Mouse (Mus musculus) heart, postnatal 0 days (tissue): ENCODE measurements around the gene Sgta.

Source experiments
- CTCF ChIP-seq: IDR thresholded peaks from 2 replicates; pipeline ENCODE4 v1.5.1; 2016; ENCODE audit warnings: antibody characterized with exemption, control low read depth, low read depth
- EP300 ChIP-seq: IDR thresholded peaks from 2 replicates; pipeline ENCODE4 v1.6.1; 2016; ENCODE audit warnings: antibody characterized with exemption, low read depth

DNA sequence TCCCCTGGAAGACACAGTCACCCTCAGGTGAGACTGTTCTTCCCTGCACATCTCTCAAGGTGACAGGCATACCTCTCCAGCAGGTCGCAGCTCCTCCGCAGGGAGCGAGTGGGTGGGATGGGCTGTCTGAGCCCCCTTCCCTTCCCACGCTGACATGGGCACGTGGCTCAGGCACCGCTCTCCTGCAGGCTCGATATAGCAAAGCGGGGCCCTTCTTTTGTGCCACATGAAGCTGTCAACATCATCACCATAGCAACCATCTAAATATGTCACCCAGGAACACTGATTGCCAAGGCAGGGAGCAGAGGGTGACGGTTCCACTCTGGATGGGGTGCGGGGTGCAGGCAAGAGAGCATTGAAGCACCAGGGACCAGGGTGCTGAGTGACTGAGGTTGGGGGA lies 58.8 kb downstream of the Sgta start:
- no peak for TF ChIP-seq CTCF
- no peak for TF ChIP-seq EP300
